Mouse (Mus musculus): ENCODE data around the gene Pde6h. TPM values are rescaled to one million over a fixed set of nuclear protein-coding genes. Genes with fewer than 3 reads are reported as not detected.

Pde6h gene
- polyA plus RNA-seq, 1 experiment from 2014 or later = 0.40 TPM

GRCm38 (mm10) chr6:136954192-136954591 lies 30.6 kb downstream of the Pde6h start:
- ATAC-seq (ENCODE audit: low FRiP score, low TSS enrichment) = no peak
- H3K4me1 ChIP-seq (replicated peaks; ENCODE audit: control insufficient read depth, insufficient read depth) = no peaks in the 10 kb centered on the region
- H3K36me3 ChIP-seq (ENCODE audit: control insufficient read depth, insufficient read depth, low read length) = no peaks in the 10 kb centered on the region
- DNase-seq (ENCODE audit: low spot score) = no peak
- no peak overlapping the region for H3K27ac ChIP-seq (replicated peaks)
- WGBS = 75% methylated on average over 6 of the region's 6 CpGs
- no peaks in the 10 kb centered on the region for H3K27me3 ChIP-seq (ENCODE audit: control insufficient read depth, insufficient read depth, low read length)
- no peaks in the 10 kb centered on the region for H3K9me3 ChIP-seq (ENCODE audit: control insufficient read depth, low read length)
- H3K4me2 ChIP-seq (replicated peaks; ENCODE audit: low read depth) = no peak overlapping the region
- H3K9ac ChIP-seq (ENCODE audit: low read length) = no peak overlapping the region
- H3K4me3 ChIP-seq (ENCODE audit: low read depth, low read length) = no peak overlapping the region
- TF ChIP-seq CTCF (IDR thresholded peaks at IDR 0.05; ENCODE audit: low read depth) = no peak

GRCm38 (mm10) chr6:136954715-136955114 lies 31.1 kb downstream of the Pde6h start:
- Histone ChIP-seq H3K9me3 (ENCODE audit: control insufficient read depth, low read length) (no peaks in the 10 kb centered on the region), H3K4me3 (ENCODE audit: low read depth, low read length) (no peak overlapping the region), H3K4me1 (replicated peaks; ENCODE audit: control insufficient read depth, insufficient read depth) (no peaks in the 10 kb centered on the region), H3K9ac (ENCODE audit: low read length) (no peak overlapping the region), H3K36me3 (ENCODE audit: control insufficient read depth, insufficient read depth, low read length) (no peaks in the 10 kb centered on the region), H3K27me3 (ENCODE audit: control insufficient read depth, insufficient read depth, low read length) (no peaks in the 10 kb centered on the region), H3K27ac (replicated peaks) (no peak overlapping the region), H3K4me2 (replicated peaks; ENCODE audit: low read depth) (no peak overlapping the region)
- 80% methylated on average over 8 of the region's 8 CpGs for WGBS
- TF ChIP-seq EP300 (optimal IDR thresholded peaks at IDR 0.05) = no peak
- TF ChIP-seq CTCF (IDR thresholded peaks at IDR 0.05; ENCODE audit: low read depth) = no peak
- DNase-seq (ENCODE audit: low spot score) = no peak
- no peak for ATAC-seq (ENCODE audit: low FRiP score, low TSS enrichment)

GRCm38 (mm10) chr6:136955240-136955639 lies 31.6 kb downstream of the Pde6h start:
- TF ChIP-seq EP300 (optimal IDR thresholded peaks at IDR 0.05) (no peak), CTCF (IDR thresholded peaks at IDR 0.05; ENCODE audit: low read depth) (no peak)
- 86% methylated on average over 3 of the region's 3 CpGs for WGBS
- Histone ChIP-seq H3K9me3 (ENCODE audit: control insufficient read depth, low read length) (no peaks in the 10 kb centered on the region), H3K36me3 (ENCODE audit: control insufficient read depth, insufficient read depth, low read length) (no peaks in the 10 kb centered on the region), H3K4me2 (replicated peaks; ENCODE audit: low read depth) (no peak overlapping the region), H3K9ac (ENCODE audit: low read length) (no peak overlapping the region), H3K4me3 (ENCODE audit: low read depth, low read length) (no peak overlapping the region), H3K27me3 (ENCODE audit: control insufficient read depth, insufficient read depth, low read length) (no peaks in the 10 kb centered on the region), H3K27ac (replicated peaks) (no peak overlapping the region), H3K4me1 (replicated peaks; ENCODE audit: control insufficient read depth, insufficient read depth) (no peaks in the 10 kb centered on the region)
- DNase-seq (ENCODE audit: low spot score) (no peak), ATAC-seq (ENCODE audit: low FRiP score, low TSS enrichment) (no peak)

- ATAC-seq (ENCODE audit: low FRiP score, low TSS enrichment) = no peak
- H3K27ac ChIP-seq (replicated peaks) = no peak overlapping the region
- DNase-seq (ENCODE audit: low spot score) = no peak
- H3K27me3 ChIP-seq (ENCODE audit: control insufficient read depth, insufficient read depth, low read length) = no peaks in the 10 kb centered on the region
- no peak overlapping the region for H3K4me3 ChIP-seq (ENCODE audit: low read depth, low read length)
- WGBS = 59% methylated on average over 7 of the region's 7 CpGs
- no peaks in the 10 kb centered on the region for H3K9me3 ChIP-seq (ENCODE audit: control insufficient read depth, low read length)
- TF ChIP-seq EP300 (optimal IDR thresholded peaks at IDR 0.05) (no peak), CTCF (IDR thresholded peaks at IDR 0.05; ENCODE audit: low read depth) (no peak)
- no peak overlapping the region for H3K4me2 ChIP-seq (replicated peaks; ENCODE audit: low read depth)
- no peaks in the 10 kb centered on the region for H3K36me3 ChIP-seq (ENCODE audit: control insufficient read depth, insufficient read depth, low read length)
- no peaks in the 10 kb centered on the region for H3K4me1 ChIP-seq (replicated peaks; ENCODE audit: control insufficient read depth, insufficient read depth)
- no peak overlapping the region for H3K9ac ChIP-seq (ENCODE audit: low read length)
Measured at GRCm38 (mm10) chr6:136957062-136957461, 33.4 kb downstream of the Pde6h start.

- Histone ChIP-seq H3K27ac (replicated peaks) (no peak overlapping the region), H3K36me3 (ENCODE audit: control insufficient read depth, insufficient read depth, low read length) (no peaks in the 10 kb centered on the region), H3K9ac (ENCODE audit: low read length) (no peak overlapping the region), H3K27me3 (ENCODE audit: control insufficient read depth, insufficient read depth, low read length) (no peaks in the 10 kb centered on the region), H3K4me1 (replicated peaks; ENCODE audit: control insufficient read depth, insufficient read depth) (no peaks in the 10 kb centered on the region), H3K4me2 (replicated peaks; ENCODE audit: low read depth) (no peak overlapping the region), H3K9me3 (ENCODE audit: control insufficient read depth, low read length) (no peaks in the 10 kb centered on the region), H3K4me3 (ENCODE audit: low read depth, low read length) (no peak overlapping the region)
- 49% methylated on average over 11 of the region's 11 CpGs for WGBS
- DNase-seq (ENCODE audit: low spot score) (no peak), ATAC-seq (ENCODE audit: low FRiP score, low TSS enrichment) (no peak)
- TF ChIP-seq EP300 (optimal IDR thresholded peaks at IDR 0.05) (no peak), CTCF (IDR thresholded peaks at IDR 0.05; ENCODE audit: low read depth) (no peak)
Measured at GRCm38 (mm10) chr6:136959131-136959530, 35.5 kb downstream of the Pde6h start.

- H3K4me2 ChIP-seq (replicated peaks; ENCODE audit: low read depth) = no peak overlapping the region
- 76% methylated on average over 11 of the region's 11 CpGs for WGBS
- no peak for DNase-seq (ENCODE audit: low spot score)
- ATAC-seq (ENCODE audit: low FRiP score, low TSS enrichment) = no peak
- H3K27me3 ChIP-seq (ENCODE audit: control insufficient read depth, insufficient read depth, low read length) = no peaks in the 10 kb centered on the region
- H3K27ac ChIP-seq (replicated peaks) = no peak overlapping the region
- no peak overlapping the region for H3K4me3 ChIP-seq (ENCODE audit: low read depth, low read length)
- no peaks in the 10 kb centered on the region for H3K36me3 ChIP-seq (ENCODE audit: control insufficient read depth, insufficient read depth, low read length)
- no peak overlapping the region for H3K9ac ChIP-seq (ENCODE audit: low read length)
- no peaks in the 10 kb centered on the region for H3K9me3 ChIP-seq (ENCODE audit: control insufficient read depth, low read length)
- no peak for TF ChIP-seq CTCF (IDR thresholded peaks at IDR 0.05; ENCODE audit: low read depth)
- TF ChIP-seq EP300 (optimal IDR thresholded peaks at IDR 0.05) = no peak
- H3K4me1 ChIP-seq (replicated peaks; ENCODE audit: control insufficient read depth, insufficient read depth) = no peaks in the 10 kb centered on the region
Measured at GRCm38 (mm10) chr6:136962957-136963356, 39.3 kb downstream of the Pde6h start.
